Mouse (Mus musculus): ENCODE data around the gene Tssc4. TPM values are rescaled to one million over a fixed set of nuclear protein-coding genes. Genes with fewer than 3 reads are reported as not detected.

The Tssc4 gene
- total RNA-seq, 2 experiments from 2014 or later = 13.8 to 19.6 TPM

GRCm38 (mm10) chr7:143105258-143105897 is 36.3 kb downstream of the Tssc4 start:
- intact Hi-C loops (cut with DNase I) = no loop called here
- DNase-seq (ENCODE audit: low spot score) = no peak

- intact Hi-C loops (cut with DNase I) = no loop called here
- no peak for DNase-seq (ENCODE audit: low spot score)
These were observed 37.0 kb downstream of the Tssc4 start, which contains the start of gene Kcnq1 for GRCm38 (mm10) chr7:143106062-143106461. Gene Kcnq1, plus strand, starts transcription at chr7:143106362.

- DNase-seq (ENCODE audit: low spot score) = no peak
- intact Hi-C loops (cut with DNase I) = no loop called here
These were observed 37.8 kb downstream of the Tssc4 start for GRCm38 (mm10) chr7:143106672-143107465.

GRCm38 (mm10) chr7:143108200-143108599 is 39.2 kb downstream of the Tssc4 start:
- DNase-seq (ENCODE audit: low spot score) = no peak

GRCm38 (mm10) chr7:143108996-143109660 is 40.1 kb downstream of the Tssc4 start:
- no peak for DNase-seq (ENCODE audit: low spot score)
- intact Hi-C loops (cut with DNase I) = no loop called here

More at GRCm38 (mm10) chr7:143108200-143108599, 39.2 kb downstream of the Tssc4 start:
- intact Hi-C loops (cut with DNase I) = no loop called here

- no peak for DNase-seq (ENCODE audit: low spot score)
- intact Hi-C loops (cut with DNase I) = no loop called here
These were observed 40.6 kb downstream of the Tssc4 start for GRCm38 (mm10) chr7:143109696-143110095.

- intact Hi-C loops (cut with DNase I) = no loop called here
These were observed 41.8 kb downstream of the Tssc4 start for GRCm38 (mm10) chr7:143110803-143111202.

GRCm38 (mm10) chr7:143111719-143112118 is 42.7 kb downstream of the Tssc4 start:
- intact Hi-C loops (cut with DNase I) = no loop called here
- DNase-seq (ENCODE audit: low spot score) = no peak

More at GRCm38 (mm10) chr7:143110803-143111202, 41.8 kb downstream of the Tssc4 start:
- DNase-seq (ENCODE audit: low spot score) = no peak

GRCm38 (mm10) chr7:143112395-143112794 is 43.3 kb downstream of the Tssc4 start:
- DNase-seq (ENCODE audit: low spot score) = no peak
- intact Hi-C loops (cut with DNase I) = no loop called here

GRCm38 (mm10) chr7:143114773-143115172 is 45.7 kb downstream of the Tssc4 start:
- no peak for DNase-seq (ENCODE audit: low spot score)
- intact Hi-C loops (cut with DNase I) = no loop called here

- intact Hi-C loops (cut with DNase I) = no loop called here
These were observed 47.5 kb downstream of the Tssc4 start for GRCm38 (mm10) chr7:143116521-143116920.

GRCm38 (mm10) chr7:143119407-143119806 is 50.4 kb downstream of the Tssc4 start:
- DNase-seq (ENCODE audit: low spot score) = no peak
- intact Hi-C loops (cut with DNase I) = no loop called here

More at GRCm38 (mm10) chr7:143116521-143116920, 47.5 kb downstream of the Tssc4 start:
- DNase-seq (ENCODE audit: low spot score) = no peak

GRCm38 (mm10) chr7:143119826-143120225 is 50.8 kb downstream of the Tssc4 start:
- intact Hi-C loops (cut with DNase I) = no loop called here

More at GRCm38 (mm10) chr7:143119826-143120225, 50.8 kb downstream of the Tssc4 start:
- no peak for DNase-seq (ENCODE audit: low spot score)

Other genes starting within 250 kb of the Tssc4 start
- not detected for gene Th, start 138.1 kb upstream of the Tssc4 start, total RNA-seq (2021)
- not detected for gene Ascl2, start 100.0 kb upstream of the Tssc4 start, total RNA-seq (2021)
- 1 to 10 TPM in 1 of 2 experiments, under 1 TPM in 1; 0.34 to 1.5 TPM for gene Tspan32, start 64.2 kb upstream of the Tssc4 start, total RNA-seq (2021)
- gene Cd81, start 16.5 kb upstream of the Tssc4 start, total RNA-seq (2021) = 100 to 1,000 TPM; 424 to 455 TPM
- gene Trpm5, start 25.4 kb downstream of the Tssc4 start, total RNA-seq (2021) = not detected
- gene Kcnq1, start 37.1 kb downstream of the Tssc4 start, total RNA-seq (2021) = 10 to 100 TPM; 37.4 to 37.7 TPM

All from heart, postnatal 25 days (tissue).